Mouse (Mus musculus) cerebellum, postnatal 25 days (tissue): ENCODE measurements at regions not wholly inside any gene's neighbourhood (a gene's known extent, or its start where the extent isn't known, plus 50 kb on each side); places are given as distances from the start of the nearest gene placed in this dataset.
A peak's percentile ranks its signal among the peaks of the same experiment; 100 is the strongest.

Source experiments
- DNase-seq, 2 experiments: peaks; one replicate each; pipeline ENCODE4 v3.0.0; 2021; ENCODE audit warnings: mixed read lengths in 2 of 2

- DNase-seq: no peak
Measured at GRCm38 (mm10) chr17:14539651-14540050, 154.4 kb downstream of the Thbs2 start.

- no peak for DNase-seq
Measured at GRCm38 (mm10) chr17:14539191-14539590, 154.8 kb downstream of the Thbs2 start.

GRCm38 (mm10) chr17:14538527-14538926 is 155.5 kb downstream of the Thbs2 start:
- no peak for DNase-seq

- DNase-seq: no peak
Measured at GRCm38 (mm10) chr17:14532979-14533314, 161.1 kb downstream of the Thbs2 start.

GRCm38 (mm10) chr17:14532298-14532978 is 161.6 kb downstream of the Thbs2 start:
- DNase-seq: no peak

- no peak for DNase-seq
Measured at GRCm38 (mm10) chr17:14531796-14532195, 162.2 kb downstream of the Thbs2 start.

- DNase-seq: no peak
Measured at GRCm38 (mm10) chr17:14527691-14528090, 166.3 kb downstream of the Thbs2 start.

- no peak for DNase-seq
Measured at GRCm38 (mm10) chr17:14525255-14525654, 168.8 kb downstream of the Thbs2 start.

- peak; percentile 52 to 81 for DNase-seq
Measured at GRCm38 (mm10) chr17:14524426-14525236, 169.4 kb downstream of the Thbs2 start.

- no peak for DNase-seq
Measured at GRCm38 (mm10) chr17:14522011-14522410, 172.0 kb downstream of the Thbs2 start.

- peak; percentile 80 to 89 for DNase-seq
Measured at GRCm38 (mm10) chr17:14520565-14520964, 173.5 kb downstream of the Thbs2 start.

GRCm38 (mm10) chr17:14519367-14519766 is 174.7 kb downstream of the Thbs2 start:
- DNase-seq: no peak

- no peak for DNase-seq
Measured at GRCm38 (mm10) chr17:14518216-14518615, 175.8 kb downstream of the Thbs2 start.

GRCm38 (mm10) chr17:14517368-14517767 is 176.7 kb downstream of the Thbs2 start:
- DNase-seq: no peak

- DNase-seq: peak; percentile 55 to 74
Measured at GRCm38 (mm10) chr17:14516097-14516496, 177.9 kb downstream of the Thbs2 start.

- DNase-seq: no peak
Measured at GRCm38 (mm10) chr17:14513454-14513853, 180.6 kb downstream of the Thbs2 start.

- no peak for DNase-seq
Measured at GRCm38 (mm10) chr17:14510486-14510885, 183.5 kb downstream of the Thbs2 start.

GRCm38 (mm10) chr17:14507111-14507510 is 186.9 kb downstream of the Thbs2 start:
- DNase-seq: no peak

- DNase-seq: no peak
Measured at GRCm38 (mm10) chr17:14506123-14506522, 187.9 kb downstream of the Thbs2 start.

GRCm38 (mm10) chr17:14505415-14505814 is 188.6 kb downstream of the Thbs2 start:
- no peak for DNase-seq

- DNase-seq: no peak
Measured at GRCm38 (mm10) chr17:14503670-14504069, 190.4 kb downstream of the Thbs2 start.

- DNase-seq: no peak
Measured at GRCm38 (mm10) chr17:14501341-14501740, 192.7 kb downstream of the Thbs2 start.

GRCm38 (mm10) chr17:14497086-14497485 is 196.9 kb downstream of the Thbs2 start:
- DNase-seq: no peak

GRCm38 (mm10) chr17:14493751-14494320 is 200.2 kb downstream of the Thbs2 start:
- no peak for DNase-seq
